Mouse (Mus musculus) gastrocnemius, postnatal 36 days (tissue): ENCODE measurements at regions not wholly inside any gene's neighbourhood (a gene's known extent, or its start where the extent isn't known, plus 50 kb on each side); places are given as distances from the start of the nearest gene placed in this dataset.
A peak's percentile ranks its signal among the peaks of the same experiment; 100 is the strongest.

ENCODE experiments used
- DNase-seq, 2 experiments: peaks; one replicate each; pipeline ENCODE4 v3.0.0; 2022
- intact Hi-C: fragments of 180-260 bp; cut with DNase I; formaldehyde crosslinking; loops from one replicate; pipeline ENCODE4 v1.15.1; 2025

DNA sequence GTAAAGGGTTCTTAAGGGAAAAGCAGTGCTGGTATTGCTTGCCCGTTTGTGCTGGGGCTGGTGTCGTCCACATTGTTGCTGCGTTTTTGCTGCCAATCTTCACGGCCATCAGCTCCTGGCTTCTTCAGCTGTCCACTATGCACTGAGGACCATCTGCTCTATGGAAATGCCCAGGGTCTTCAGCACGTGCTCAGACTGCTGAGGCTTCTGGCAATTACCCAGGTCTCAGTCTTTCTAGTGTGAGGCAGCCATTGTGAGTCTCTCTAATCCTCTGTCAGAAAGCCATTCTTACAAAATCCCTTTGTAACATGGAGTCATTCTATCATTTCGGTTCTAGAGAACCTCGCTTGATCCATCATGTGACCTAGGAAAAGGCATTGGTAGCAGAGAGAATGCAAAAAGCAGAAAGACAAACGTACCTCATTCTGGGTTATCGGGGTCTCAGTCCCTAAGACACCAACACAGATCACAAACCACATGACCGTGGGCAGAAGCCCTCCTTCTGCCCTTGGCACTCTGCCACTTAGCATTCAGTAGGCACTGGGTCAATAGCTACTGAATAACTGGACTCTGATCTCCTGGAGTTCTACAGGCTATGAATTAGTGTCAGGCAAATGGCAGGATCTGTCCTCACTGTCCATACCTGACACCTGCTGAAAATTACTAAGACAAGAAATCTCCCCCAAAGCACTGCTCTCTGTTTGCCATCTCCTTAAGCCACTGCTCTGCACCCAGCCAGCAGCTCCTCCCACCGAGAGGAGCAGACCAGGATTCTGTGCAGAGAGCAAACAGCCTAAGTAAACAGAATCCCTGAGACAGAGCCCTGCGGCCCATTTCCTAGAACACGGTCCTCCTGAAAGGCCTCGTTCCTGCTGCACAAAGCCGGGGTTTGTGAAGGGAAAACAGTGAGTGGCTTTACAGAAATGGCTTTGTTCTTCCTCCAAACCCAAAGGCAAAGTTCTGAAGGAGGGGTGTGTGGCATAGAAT is 270.1 kb upstream of the Prok2 start:
- DNase-seq, result no peak
- intact Hi-C loops, result no loop called here

DNA sequence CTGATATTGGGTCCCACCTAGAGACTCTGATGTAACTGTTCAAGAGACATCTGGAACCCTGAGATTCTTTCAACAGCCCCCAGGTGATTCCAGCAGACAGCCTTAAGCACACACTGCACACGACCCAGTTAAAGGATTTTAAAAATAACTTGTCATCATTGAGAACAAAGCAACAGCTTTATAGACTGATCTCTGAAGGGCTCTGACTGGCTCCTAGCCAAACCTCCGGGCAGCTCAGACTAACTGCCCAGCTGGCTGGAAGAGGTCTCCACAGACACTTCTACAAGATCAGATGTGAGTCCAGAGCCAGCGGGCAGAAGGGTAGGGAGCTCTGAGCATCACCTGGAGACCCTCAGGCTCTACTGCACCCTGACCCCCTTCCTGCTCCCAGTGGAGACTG is 267.8 kb upstream of the Prok2 start:
- intact Hi-C loops, result no loop called here
- no peak for DNase-seq

DNA sequence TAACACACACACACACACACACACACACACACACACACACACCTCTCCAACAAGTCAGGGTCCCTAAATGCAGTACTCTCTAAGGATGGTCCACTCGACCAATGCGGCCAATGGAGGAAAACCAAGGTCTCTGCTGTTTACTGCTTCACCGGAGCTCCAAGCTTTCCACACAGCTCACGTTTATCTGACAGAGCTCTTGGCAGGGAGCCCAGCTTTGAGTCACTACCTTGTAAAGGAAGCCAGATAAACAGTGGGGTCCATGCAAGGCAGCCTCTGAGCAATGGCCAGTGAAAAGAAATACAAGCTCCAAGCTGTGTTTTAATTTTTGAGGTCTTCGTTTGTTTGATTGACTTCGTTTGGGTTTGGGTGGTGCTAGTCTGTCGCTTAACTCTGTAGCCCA is 264.9 kb upstream of the Prok2 start:
- intact Hi-C loops, result no loop called here

DNA sequence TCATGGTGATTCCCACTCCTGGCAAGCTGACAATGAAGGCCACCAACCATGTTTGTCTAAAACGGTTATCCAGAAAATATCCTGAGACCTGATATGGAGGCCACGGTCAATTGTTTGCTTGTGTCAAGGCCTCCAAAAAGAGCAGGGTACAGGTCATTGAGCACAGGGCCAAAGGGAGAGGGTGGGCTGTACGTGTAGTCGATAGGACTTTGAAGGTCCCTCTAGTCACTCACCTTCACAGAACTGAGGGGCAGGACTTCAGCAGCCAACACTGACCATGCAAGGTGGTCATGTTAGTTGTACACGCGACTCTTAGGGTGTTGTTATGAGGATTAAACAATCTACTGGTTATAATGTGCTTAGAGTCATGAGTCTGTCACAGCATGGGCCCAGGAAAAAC is 264.4 kb upstream of the Prok2 start:
- intact Hi-C loops, result no loop called here
- no peak for DNase-seq

More for the DNA sequence above, 264.9 kb upstream of the Prok2 start:
- DNase-seq, result no peak

DNA sequence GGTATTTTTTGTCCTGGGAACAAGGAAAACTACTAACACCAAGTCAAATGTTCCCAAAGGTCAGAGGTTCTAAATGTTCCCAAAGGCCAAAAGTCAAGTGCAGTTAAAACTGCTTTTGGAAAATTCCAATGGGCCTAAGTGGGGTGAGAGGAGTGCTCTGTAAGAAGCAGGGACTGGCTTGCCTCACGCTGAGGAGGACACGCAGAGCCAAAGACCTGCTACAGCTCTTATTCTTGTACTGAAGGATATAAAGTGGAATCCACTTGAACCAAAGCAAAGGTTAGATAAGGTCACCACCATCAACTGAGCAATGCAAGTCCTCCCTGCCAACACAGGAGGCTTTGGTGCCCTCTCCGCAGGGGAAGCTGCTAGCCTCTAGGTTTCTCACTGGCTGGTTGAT is 260.3 kb upstream of the Prok2 start:
- intact Hi-C loops, result no loop called here
- DNase-seq, result no peak

DNA sequence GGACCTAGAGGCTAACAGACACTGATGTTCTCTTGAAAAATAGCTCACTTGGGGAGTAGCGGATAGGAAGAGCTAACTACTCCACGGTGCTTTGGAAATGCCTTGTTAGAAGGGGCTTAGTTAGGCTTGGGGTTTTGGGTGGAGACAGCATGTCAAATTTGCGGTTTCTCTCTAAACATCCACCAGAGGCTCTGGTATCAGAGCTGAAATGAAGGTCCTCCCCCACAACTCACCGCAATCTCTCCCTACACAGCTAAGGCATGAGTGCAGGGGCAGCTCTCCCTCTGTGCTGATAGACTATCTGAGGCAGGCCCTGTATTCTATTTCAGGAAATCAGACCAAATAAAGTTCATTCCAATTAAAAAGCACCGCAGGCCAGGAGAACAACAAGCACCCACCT is 259.1 kb upstream of the Prok2 start:
- no peak for DNase-seq
- intact Hi-C loops, result no loop called here

DNA sequence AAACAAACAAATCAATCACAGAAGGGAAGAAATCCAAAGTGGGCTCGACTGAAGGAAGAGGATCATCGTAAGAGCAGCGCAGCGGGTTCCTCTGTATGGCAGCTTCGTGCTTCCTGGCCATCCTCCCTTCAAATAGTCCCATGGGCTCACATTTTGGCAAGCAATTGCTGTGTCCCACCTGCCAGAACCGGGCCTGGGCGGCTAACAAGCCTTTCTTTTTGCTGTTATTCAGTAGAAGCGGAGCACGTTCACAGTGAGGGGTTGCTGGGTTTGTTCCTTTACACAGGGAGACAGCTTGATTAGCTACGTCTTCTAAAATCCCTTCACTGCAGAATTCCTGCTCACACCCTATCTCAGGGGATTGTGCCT is 258.6 kb upstream of the Prok2 start:
- no peak for DNase-seq
- intact Hi-C loops, result no loop called here

DNA sequence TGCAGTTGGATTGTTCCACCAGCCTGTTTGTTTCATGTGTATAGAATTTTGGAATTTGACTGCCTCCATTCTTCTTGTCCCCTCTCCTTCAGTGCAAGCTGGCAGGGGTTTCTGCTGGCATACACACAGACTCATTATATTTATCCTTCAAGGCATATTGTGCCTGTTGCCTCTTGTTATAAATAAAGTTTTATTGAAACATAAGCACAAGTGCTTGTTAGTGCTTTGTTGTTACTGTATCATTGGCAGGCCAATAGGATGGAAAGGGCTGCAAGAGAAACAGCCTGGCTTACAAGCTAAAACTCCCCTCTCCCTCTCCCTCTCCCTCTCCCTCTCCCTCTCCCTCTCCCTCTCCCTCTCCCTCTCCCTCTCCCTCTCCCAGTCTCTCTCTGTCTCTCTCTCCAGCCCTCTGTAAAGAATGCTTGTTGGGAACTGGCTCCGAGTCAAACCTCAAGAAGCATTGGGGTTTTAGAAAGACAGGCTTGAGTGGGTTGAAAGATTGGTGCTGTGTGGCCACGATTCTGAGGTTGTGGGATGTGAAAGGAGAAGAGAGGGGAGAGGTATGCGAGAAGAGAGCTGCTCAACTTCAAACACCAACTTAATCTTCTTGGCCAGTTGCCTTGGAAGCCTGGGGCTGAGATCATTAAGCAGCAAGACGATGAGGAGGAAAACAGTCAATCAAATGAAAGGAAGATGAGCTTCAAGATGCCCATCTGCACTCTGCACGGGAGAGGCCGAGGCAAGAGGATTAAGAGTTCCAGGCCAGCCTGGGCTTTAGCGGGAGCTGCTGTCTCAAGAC is 258.1 kb upstream of the Prok2 start:
- DNase-seq, result no peak
- intact Hi-C loops, result no loop called here

DNA sequence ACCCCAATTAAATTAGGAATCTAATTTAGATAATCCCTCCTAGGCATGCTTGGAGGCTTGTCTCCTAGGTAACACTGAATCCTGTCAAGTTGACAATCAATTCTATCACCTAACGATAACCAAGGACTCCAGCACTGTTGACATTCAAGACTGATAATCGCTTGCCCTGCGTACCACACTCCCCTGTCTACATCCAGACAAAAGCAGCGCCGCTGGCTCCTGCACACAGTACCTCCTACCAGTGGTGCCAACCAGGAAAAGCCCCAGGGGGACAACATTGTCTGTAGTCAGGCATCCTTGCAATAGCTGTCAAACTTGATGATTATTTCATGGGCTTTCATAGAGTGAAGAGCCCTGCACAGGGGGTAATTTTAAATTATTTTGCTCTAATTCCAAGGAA is 253.4 kb upstream of the Prok2 start:
- DNase-seq, result no peak
- intact Hi-C loops, result no loop called here

DNA sequence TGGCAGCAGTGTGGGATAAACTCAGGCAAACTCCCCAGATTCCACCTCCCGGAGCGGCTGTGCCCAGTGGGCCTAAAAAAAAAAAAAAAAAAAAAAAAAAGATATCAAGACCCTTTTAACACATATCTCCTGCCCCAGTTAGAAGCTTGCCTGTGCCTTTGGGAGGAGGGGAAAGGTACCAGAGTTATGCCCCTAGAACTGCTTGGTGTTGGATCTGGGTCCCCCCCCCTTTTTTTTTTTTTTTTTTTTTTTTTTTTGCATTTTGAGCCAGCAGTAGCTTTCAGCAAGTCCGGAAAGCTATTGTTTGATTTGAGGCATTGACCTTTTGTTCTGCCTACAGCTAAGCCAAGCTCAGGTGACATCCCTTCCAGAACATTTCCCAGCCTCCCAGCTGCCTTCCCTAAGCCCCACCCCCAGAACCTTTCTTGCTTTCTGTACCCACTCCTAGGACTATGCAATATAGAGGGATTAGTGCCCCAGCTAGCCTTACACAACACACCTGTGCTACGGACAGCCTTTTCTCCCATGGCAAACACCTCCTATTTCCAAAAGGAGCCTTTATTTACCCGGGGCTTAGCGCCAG is 252.1 kb upstream of the Prok2 start:
- intact Hi-C loops, result no loop called here
- DNase-seq, result no peak

DNA sequence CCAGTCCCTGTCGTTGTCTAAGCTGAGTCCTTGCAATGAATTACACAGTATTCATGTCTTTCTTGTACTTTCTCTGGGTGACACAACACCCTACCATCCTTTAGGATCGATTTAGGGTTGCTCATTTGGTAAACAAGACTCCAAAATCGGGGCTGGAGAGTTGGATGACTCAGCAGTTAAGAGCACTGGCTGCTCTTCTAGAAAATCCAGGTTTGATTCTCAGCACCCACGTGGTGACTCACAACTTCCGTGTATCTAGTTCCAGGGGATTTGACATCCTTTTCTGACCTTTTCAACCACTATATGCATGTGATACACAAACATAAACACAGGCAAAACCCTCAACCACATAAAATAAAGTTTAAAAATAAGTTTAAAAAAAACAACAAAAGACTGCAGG is 250.0 kb upstream of the Prok2 start:
- DNase-seq, result no peak
- intact Hi-C loops, result no loop called here

DNA sequence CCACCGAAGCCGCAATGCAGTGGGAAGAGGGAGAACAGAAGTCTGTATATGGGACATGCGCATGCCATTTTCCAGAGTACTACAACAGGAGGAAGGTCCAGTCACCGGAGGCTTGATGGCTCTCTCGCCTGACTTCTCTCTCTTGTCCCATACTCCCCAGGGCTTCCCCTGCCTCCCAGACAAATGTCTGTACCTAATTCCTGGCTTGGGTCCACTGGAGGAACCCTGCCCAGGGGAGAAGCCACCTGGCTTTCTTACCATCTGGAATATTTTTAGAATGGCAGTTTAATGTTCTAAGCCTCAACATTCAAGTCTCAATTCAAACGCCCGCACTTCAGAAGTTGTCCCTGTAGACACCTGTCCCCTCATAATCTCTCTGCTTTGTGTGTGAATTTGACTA is 249.3 kb upstream of the Prok2 start:
- intact Hi-C loops, result no loop called here
- no peak for DNase-seq

DNA sequence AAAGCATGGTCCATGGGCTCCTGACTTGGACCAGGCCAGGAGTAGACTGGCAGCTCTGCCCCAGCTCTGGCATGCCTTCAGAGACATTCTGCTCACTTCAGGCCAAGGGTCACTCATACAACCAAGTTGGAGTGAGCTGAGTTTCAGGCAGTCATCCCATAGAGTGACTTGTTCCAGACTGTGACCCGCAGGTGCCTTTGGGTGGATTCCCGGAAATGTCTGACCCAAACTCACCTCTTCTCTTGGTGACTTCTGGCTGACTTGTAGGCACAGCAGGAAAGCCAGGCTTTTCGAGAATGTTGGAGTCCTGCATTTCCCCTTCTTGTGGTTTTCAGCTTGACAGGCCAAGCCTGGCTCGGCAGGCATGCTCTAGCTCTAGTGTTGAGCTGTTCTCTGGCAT is 248.3 kb upstream of the Prok2 start:
- no peak for DNase-seq
- intact Hi-C loops, result loop anchor here (5.0 kb wide), 1 partner anchor 153 kb away; no protein-coding TSS in a partner anchor

DNA sequence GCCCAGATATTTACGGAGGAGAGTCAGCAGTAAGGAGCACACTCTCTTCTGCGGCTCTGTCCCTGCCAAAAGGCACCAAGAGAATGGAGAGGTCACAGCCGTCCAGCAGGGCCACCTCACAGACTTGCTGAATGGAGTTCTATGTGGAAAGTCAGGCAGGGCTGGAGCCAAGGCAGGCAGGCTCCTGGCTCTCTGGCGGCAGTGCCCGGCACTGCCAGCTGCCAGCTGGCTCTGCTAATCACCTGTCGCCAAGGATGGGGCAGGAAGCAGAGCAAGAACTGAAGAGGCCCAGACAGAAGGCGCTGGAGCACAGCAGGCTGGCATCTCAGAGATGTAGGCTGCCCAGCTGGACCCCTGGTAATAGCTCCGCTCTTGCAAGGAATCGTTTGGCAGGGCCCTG is 245.2 kb upstream of the Prok2 start:
- intact Hi-C loops, result loop anchor here (5.0 kb wide), 1 partner anchor 156 kb away; no protein-coding TSS in a partner anchor

DNA sequence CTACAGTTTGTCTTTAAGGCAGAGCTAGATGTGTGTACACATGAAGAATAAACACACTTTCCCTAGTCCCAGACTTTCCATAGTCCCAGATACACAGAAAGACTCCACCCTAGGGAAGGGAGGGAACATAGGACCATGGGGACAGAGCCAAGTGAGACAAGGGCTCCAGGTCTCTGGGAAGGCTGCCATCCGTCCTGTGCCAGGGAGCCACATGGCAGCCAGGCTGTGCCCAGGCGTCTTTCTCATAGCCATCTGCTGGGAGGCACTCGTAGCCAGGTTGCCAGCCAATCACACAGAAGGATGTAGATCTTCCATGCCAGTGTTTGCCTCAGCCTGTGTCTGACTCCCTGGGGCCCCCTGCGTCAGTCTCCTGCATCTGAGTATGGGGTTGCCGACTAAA is 242.7 kb upstream of the Prok2 start:
- peak; percentile 39 to 45 for DNase-seq
- intact Hi-C loops, result no loop called here

More for the DNA sequence above, 245.2 kb upstream of the Prok2 start:
- DNase-seq, result peak; percentile 39 to 54

DNA sequence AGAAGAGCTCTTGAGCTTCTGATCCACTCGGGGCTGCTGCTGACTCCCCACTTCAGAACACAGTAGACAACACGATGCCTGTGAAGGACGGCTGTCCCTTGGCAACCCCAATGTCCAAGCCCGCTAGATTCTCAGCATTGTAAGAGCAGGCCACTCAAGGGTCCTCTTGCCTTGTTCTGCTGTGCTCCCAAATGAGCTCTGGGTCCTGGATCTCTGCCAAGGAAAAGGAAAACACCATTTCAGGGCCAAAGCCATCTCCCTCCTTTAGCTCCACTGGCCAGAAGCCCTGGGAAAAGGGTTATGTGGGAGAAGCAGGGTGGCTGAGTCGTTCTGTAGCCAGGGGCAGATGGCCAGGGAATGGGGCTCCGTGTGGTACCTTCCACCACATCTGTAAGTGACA is 241.3 kb upstream of the Prok2 start:
- no peak for DNase-seq
- intact Hi-C loops, result no loop called here

DNA sequence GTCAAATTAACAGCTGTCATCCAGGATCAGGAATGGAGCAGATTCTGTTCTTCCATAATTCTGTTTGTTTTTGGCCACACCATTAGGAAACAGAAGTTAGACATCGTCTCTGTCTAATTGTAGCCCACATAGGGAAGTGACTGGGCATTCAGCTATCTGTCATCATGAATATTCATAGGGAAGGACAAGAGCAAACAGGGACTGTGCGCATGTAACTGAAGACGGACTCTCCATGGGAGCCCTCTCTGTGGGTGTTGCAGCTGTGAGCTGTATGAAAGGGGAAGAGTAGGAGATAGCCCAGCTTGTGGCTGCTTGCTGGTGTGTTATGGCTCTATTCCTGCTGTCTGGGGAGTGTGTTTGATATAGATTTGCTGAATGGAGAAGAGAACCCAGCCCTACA is 238.3 kb upstream of the Prok2 start:
- no peak for DNase-seq
- intact Hi-C loops, result no loop called here

DNA sequence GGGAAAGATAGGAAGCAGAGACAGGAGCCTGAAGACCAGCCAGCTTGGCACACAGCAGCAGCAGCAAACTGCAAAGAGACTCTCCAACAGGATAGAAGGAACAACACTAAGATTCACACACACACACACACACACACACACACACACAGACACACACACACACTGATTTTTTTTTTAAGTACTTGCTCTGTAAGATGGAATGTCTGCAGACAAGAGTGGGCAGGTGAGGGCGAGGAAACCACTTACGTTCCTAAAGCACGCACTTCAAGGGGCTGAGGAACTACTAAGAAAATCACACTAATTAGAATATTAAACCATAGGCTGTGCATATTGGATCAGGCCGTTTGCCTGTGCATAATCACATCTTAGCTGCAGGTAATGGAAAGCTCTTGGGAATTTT is 237.8 kb upstream of the Prok2 start:
- intact Hi-C loops, result no loop called here
- no peak for DNase-seq

DNA sequence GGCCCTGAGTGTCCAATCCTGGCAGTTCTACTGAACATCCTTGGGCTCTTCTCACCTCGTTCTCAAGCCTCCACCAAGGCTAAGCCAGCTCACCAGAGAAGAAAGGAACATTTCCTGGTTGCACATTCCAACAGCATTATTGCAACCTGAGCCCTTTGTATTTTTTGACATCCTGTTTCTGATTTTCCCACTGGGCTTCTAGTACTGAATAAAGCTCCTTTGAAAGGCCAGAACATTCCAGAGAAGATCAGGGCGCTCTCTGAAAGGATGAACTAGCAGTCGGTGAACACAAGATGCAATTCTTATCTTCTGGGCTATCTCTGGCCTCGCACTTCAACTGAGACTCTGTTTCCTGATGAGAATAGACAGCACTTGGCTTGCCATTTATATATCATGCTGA is 233.2 kb upstream of the Prok2 start:
- intact Hi-C loops, result no loop called here
- DNase-seq, result no peak

DNA sequence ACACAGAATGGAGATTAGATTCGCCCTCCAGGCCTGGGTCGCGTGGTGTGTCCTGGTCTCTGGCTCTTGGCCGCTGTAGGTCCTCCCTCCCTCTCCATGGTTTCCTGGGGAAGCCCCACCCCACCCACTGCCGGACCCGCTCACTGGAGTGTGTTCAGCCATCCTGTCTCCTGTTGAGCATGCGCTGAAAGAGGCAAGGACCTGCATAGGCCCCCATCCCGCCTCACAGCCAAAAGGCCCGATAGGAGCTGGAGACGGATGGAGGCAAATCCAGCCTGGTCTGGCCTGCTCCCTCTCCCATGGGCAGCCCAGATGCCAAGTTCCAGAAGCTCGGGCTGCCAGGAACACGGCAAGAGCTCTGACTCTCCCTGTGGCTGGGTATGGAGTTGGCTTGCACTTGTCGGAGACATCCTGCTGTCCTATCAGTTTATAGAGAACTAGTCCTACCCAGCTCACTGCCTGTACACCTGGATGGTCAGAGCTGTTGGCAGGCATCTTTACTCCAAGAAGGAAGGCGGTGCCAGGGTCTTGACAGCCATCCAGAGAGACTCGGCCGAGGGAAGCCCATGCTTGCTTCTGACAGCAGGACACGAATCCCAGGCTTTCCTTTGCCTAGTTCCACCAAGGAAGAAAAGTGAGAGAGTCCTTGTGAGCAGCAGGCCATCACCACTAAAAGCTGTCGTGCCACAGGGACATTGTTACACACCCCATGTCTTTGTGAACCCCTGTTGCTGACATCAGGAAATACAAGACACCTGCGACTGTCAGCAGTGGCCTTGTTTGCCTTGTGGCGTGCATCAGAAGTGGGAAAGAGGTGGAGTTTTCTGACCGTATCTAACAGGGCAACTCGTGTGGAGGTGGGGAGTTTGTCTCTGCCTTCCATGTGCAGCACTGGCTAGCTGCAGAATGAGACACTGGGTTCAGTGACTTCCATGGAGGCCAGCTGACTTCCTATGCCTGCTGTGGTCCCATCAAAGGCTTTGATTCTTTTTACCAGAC is 228.9 kb upstream of the Prok2 start:
- intact Hi-C loops, result no loop called here
- DNase-seq, result no peak
